Mouse (Mus musculus) spleen, postnatal 36 days (tissue): ENCODE results near the gene Pdlim5.

Experiments used
- DNase-seq, 2 experiments: peaks; one replicate each; pipeline ENCODE4 v3.0.0; 2022; ENCODE audit warnings: low spot score in 2 of 2, mixed read lengths in 1 of 2

The Pdlim5 gene

DNA sequence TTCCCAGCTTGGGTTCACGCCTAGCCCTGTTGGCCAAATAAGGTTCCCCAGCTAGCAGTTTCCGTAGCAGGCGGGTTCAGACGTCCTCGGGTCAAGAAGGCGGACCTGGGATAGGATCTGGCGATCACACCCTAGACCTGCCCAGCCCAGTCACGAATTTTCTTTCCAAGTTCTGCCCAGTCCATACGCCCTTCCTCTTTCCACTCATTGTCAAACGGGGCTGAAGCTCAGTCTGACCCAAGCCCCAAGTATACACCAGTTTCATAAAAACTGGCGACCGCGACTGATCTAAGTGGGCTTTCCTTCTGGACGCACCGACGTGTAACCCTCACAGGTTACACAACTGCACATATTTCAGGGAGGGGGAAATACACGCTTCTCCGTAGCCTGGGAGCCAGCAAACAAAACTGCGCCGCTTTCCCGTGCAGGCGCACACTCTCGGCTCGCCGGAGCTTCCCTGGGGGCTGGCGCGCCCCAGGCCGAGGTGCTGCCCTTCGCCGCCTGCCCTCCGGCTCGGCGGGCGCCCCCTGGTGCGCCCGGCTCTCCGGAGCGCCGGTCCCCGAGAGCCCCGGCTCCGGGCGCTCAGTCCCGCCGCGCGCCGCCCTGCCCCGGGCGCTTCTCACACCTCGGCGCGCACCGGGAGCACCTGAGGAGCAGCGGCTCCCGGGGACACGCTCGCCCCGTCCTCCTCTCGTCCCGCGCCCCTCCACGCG, 544 bp downstream of the Pdlim5 start:
- peak; percentile 63 to 66 for DNase-seq

DNA sequence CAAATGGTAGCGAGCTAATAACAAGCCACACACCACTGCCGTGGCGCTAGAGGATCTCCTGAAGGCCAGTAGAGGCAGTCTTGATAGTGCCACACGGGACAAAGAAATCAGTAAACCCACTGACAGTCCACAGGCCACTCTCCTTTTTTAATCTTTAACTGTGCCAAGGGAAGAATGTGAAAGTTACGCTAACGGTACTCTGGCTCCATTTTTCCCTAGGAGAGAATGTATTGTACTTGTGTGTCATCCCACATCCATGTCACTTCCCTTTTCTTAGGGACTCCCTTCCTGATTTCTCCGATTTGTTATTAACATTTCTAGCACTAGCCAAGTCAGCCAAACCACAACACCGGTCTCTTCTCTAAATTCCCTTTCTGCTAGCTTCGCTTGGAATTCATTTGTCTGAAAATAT, 1.5 kb downstream of the Pdlim5 start:
- DNase-seq: no peak

DNA sequence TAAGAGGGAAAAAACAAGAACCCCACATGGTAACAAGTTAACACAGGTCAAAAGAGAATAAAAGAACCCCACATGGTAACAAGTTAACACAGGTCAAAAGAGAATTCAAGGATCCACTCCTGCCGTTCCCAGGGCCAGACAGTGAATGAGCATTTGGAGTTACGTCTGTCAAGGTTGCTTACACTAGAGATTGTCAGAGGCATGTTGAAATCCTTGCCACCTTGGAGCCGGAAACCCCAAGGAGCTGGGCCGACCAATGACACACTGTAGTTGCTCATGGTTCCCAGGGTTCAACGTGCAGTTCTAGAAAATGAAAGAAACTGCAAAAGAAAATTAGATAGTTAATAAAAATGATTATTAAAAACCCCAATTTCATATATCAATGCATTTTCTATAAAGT, 4.0 kb downstream of the Pdlim5 start:
- DNase-seq: no peak

DNA sequence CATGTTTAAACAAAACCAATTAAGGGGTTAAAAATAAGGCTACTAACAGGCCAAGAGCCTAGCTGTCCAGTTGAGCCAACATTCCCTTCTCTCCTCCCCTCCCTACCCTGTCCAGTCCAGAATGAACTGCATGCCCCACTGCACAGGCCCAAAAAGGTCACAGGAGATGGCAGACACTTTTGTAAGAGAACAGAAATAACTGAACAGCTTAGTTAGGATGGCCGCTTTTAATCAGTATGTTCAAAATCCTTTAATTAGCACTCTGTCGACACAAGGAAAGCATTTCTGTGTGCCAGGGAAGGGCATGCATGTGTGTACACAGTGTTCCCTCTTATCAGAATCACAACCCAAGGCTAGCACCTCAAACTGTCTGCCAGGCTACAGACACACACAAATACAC, 5.2 kb downstream of the Pdlim5 start:
- DNase-seq: no peak

DNA sequence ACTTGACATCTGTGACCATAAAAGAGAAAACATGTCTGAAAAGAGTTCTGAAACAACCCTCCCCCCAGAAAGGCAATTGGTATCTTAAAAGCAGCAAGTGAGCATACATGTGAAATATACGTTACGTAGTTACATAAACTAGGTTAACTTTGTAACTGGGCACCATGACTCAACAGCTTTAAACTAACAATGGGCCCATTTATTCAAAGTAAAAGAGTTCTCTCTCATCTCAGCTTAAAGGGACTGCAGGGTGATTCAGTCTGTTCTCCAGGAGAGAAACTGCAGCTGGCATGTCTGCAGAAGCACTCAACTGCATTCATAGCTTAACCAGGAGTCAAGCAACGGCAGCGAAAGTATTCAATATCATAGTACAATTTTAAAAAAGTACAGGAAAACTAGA, 7.3 kb downstream of the Pdlim5 start:
- DNase-seq: no peak

DNA sequence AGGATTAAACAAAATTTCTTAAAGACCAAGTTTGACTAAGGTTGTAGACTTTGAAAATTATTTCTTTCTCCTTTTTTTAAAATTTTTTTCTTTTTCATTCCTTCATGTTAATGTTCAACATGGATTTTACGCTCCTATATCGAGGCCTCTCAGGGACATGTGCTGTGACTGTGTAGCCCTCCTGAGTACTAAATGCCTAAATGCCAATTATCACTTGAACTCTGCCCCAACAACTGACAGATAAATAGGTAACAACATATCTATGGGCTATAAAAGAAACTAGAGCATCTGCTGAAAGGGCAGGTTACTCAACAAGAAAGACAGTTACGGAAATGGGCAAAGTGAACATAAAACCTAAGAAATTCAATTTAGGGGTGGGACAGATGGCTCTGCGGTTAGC, 9.0 kb downstream of the Pdlim5 start:
- DNase-seq: no peak

DNA sequence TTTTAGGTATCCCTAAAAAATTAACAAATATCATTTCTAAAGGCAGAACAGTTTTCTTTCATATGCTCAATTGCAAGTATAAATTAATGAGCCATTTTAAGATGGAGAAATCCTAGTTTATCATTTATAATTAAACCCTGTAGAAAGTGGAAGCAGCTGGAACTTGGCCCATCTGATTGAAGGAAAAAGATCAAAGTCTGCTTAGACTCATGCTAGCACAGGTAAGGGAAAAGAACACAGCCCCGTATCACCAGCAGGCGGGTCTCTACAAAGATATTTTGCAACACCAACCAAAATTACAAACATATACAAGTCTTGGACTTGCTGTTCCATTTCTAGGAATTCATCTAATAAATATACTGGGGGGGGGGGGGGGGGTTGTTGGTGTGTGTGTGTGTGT, 9.8 kb downstream of the Pdlim5 start:
- DNase-seq: no peak

DNA sequence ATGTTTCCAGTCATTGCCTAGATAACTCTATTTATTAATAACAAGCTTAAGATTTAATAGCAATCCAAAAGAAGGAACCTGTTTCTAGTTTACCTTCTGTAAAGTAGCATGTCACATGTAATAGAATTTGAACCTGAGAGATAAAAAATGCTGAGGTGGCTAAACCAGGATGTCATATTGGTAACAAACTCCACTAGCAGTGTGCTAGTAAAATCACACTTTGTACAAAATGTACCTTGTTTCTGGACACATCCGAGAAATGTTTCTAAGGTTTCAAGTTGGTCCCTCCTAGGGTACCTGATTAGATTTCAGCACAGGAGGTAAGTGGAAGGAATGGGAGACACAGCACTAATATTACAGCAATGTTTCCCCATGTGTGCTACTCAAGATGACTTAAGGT, 18.9 kb downstream of the Pdlim5 start:
- DNase-seq: no peak

DNA sequence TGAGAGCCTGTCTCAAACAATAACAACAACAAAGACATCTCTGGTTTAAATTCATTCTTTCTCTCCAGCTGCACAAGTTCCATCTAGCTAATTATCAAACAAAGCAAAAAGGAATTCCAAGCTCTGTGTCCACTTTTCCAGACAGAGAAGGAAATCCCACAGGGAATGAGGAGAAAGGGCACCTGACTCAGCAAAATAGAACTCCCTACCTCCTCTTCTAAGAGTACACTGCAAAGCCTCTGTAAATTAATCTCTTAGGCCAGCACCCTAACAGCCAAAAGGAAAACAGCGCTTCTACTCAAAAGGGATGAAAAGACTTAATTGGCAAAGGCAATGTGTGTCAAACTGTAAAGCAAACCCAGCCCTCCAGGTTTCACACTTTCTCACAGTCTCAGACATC, 20.4 kb downstream of the Pdlim5 start:
- DNase-seq: no peak

DNA sequence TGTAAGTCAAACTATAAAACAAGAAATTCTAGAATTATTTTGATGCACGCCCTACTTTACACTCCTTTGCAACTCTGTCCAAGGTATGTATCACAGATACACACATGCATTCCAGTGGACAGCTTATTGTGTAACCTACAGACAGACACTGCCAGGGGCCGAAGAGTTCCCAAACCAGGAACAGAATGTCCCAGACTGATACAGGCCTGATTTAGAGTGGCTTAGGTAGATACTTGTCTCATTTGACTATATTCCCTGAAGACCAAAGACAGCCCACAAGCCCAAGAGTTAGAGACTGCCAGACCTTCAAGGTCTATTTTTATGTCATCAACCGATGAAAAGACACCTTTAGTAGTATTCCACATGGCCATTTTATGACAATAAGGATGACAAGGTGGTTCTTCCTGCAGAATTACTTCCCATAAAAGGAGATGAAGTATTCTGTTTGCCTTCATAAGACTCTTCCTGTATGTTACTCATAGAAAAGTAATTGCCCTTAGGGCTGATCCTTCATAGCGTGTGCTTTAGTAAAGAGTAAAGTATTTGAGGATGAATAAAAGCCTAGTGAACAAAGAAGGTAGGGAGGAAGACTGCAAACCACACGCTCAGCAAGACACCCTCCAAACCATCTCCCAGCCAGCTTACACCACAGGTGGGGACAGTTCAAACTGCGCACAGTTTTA, 22.9 kb downstream of the Pdlim5 start:
- no peak for DNase-seq

DNA sequence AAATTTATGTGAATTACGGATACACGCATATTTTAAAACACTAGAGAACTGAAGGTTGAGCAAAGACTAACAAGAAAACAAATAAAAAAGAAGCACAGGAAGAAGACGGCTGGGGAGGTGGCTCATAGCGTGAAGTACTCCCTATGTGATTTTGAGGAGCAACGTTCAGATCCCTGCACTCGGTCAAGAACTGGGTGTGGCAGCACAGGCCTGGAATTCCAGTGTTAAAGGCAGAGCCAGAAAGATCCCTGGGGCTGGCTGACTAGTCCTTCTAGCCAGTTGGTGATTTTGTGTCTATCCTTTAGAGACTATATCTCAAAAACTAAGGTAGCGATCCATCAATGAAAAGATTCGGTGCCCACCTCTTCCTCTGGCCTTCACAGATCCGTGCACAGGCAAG, 27.1 kb downstream of the Pdlim5 start:
- DNase-seq: no peak

DNA sequence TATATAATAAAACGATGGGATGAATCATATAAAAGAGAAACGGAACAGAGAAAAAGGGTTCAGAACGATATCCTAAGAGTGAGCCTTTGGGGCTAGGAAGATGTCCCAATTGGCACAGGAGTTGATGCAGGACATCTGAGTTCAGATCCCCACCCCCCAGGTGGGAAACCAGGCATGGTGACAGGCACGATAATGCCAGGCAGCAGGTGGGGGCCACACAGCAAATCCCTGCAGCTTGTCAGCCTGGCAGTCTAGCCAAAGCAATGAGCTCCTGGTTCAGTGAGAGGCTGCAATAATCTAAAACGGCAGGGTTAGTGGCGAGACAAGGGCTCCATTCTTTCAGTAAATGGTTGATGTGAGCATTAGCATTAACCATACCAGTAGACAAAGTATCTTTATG, 33.4 kb downstream of the Pdlim5 start:
- no peak for DNase-seq

DNA sequence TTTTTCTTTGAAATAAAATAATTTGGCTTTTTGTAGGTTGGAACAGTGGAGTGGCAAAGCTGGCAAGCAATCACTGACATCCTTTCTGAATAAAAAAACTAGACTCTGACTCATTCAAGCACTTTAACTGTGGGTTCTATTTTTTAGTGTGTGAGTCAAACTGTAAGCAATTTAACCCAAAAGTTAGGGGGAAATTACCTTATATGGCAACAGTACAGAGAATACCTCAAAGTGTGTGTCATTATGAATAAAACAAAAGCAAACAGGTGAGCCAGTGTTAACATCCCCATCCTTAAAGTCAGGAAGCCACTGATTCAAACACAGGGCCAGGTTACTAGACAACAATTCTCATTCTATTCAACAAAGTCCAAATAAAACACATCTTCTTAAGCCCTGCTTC, 36.5 kb downstream of the Pdlim5 start:
- DNase-seq: no peak

DNA sequence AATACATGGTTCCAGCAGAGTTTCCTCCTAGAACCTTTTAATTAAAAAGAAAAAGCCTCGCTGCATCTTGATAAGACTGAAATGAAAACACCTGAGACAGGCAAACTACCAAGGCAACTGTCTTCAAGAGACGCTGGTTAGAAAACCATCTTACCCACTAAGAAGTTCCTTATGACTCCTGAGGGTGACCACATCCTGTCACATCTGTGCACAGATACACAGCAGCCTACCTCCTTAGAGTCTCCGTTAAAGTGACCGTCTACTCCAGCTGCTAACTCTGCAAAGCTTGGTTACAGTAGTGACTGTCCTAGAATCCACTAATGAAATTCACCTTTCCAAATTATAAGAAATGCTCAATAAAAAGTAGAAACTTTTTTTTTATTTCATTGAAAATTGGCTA, 38.8 kb downstream of the Pdlim5 start:
- DNase-seq: peak; percentile 9 to 21

DNA sequence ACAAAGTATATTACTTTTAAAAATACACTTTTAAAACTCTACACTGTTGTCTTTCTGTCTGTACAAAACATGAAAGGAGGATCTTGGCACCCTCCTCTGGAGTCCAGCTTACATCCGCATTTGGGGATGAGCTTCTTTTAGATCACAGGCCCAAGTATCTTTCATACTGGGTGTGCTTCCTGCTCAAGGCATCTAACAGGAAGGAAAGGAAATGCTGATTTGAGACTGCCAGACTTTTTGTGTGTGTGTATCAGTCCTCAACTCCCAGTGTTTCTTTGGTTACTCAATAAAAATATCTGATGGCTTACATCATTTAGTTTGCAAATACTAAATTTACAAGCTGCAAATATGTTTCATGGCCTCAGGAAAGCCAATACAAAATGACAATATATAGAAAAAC, 42.3 kb downstream of the Pdlim5 start:
- no peak for DNase-seq

DNA sequence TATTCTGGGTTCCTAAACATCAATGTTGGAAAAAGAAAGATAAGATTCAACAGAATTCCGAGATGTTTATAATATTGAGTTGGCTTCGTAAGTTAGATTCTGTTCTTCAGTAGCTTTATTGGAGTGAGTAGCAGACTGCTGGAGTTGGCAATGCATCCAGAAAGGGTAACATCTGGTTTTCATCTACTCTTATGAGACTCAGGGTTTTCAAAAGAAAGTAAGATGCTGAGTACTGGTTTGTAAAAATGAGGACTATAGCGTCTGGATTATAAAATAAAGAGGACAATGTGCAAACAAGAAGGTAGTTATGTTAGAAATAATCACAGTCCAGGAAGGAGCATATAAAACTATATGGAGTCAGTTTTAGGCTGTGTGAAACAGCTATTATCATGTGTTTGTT, 45.0 kb downstream of the Pdlim5 start:
- DNase-seq: no peak

DNA sequence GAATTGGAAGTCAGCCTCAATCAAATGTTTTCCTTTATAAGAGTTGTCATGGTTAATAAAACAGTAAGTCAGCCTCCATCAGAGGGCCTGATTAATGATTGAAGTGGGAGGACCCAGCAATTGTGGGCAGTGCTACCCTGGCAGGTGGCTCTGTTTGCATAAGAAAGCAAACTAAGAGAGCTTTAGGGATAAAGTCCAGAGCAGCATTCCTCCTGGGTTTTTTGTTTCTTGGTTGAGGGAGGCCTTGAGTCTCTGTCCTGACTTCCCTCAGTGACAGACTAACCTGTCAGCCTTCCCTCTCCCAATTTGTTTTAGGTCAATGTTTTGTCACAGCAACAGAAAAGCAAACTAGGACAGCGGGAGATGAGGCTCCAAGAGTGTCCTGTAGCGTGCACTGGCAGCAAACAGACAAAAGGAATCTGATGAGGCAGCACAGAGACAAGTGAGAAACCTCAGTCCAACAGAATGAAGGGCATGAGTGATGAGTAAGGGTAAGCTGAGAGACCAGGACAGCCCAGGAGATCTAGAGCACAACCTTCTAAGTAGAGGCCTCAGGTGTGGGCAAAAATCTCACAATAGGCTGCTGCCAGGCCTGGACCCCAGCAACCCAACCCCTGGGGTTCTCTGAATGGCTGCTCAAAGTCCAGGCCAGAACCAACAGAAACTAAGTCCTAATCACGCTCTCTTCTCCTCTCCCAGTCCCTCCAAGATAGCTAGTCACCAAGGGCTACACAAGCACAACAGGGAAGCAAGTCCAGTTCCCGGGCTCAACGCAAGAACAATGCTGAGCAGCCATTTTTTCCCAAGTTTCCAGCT, 46.5 kb downstream of the Pdlim5 start:
- DNase-seq: no peak

DNA sequence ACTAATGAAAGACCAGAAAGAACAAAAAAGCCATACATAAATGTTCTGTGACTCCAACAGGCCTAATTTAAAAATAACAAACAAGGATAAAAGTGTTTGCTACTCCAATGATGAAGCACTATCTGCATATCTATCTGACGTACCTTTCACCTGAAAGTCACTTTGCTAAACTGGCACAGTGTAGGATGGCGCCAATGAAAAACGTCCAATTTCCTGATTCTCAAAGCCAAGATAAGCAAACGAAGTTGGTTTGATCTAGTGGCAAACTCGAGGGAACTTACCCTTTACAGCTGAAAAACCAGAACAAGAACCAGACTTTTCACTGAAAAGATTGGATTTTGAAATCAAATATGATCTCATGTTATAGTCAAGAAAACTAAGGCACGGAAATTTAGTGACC, 49.2 kb downstream of the Pdlim5 start:
- DNase-seq: no peak

DNA sequence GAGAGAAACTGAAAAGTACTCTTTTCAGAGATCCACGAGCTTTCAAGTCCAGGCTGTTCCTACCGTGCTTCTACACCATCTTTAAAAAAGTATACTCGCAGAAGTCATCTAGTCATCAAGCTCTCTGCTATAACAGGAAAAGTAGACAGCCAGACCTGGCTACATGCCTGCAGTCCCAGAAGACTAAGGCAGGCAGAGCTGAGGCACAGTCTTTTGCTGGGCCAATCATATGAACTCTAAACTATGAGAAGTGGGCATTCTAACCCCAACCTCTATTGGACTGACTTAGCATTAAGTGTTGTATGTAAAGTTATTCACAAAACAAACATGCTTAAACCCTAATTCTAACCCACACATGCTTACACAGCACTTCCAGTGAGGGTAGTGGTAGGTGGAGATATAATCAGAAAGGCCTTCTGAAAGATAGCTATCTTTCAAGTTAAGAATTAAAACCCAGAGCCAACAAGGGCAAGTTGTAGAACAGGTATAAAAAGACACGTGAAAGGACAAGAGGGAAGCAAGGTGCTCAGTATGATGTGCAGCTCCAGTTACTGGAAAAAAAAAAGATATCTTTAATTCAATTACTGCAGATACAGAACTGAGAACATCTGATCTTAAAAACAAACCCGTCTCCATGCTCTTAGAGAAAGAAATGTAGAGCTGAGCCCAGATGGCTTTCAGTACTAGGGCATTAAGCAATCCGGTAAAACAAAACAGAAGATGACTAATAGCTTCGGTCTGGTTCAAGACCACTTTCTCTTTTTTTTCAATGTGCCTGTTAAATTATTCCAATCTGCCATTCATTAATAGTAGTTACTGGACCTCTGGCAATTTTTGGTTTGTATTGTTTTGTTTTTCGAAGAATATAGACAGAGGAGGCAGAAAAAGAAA, 50.0 kb downstream of the Pdlim5 start:
- DNase-seq: no peak

DNA sequence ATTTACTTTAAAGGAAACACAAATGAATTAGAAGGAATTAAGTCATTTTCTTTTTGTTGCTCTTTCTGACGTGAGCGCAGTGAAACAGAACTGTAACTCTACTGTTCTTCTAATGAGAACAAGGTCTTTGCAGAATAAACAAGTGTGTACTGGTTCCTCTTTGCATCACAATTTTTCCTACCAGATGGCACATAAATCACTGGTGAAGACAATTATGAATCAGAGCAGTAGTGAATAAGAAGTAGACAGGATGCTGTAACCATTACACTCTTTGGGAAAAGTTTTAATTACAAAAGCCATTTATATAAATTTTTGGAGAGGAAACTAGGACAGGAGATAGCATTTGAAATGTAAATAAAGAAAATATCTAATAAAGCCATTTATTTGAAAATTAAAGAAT, 51.7 kb downstream of the Pdlim5 start:
- no peak for DNase-seq

DNA sequence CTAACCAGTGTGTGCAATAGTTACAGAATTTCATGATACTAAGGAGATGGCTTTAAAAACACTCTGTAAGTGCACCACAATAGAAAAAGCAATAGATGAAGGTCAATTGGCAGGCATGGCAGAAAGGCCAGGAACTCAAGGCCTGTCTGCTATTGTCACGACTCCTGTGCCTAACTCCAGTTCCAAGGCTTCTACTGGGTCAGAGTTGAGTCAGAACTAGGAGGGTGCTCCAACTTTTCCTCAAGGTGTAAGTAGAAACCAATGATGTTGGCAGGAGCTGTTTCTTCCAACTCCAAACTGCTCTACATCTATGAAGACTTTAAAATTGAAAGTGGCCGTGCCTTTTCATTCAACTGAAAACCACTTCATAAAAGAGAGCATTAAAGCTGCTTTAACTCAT, 54.8 kb downstream of the Pdlim5 start:
- DNase-seq: no peak
